In genomic region chr17:29684275-29684674, GRCm38 (mm10) we compare ENCODE assay signal across 12 mouse cellular contexts.
"Had no signal": no experiment of that assay in that cellular context is flagged by ENCODE, and none has a peak within 500 bp of the region (broad histone marks: within the 10 kb centered on the region; RNA-seq: fewer than 3 reads in every experiment).

No protein-coding gene starts in this region.

- H3K4me2 ChIP-seq: kidney, embryonic 15.5 days; limb, embryonic 15.5 days; lung, embryonic 14.5 days; midbrain, embryonic 12.5 days had no signal

- DNase-seq: kidney, adult 2 months; kidney, postnatal 14 days; lung, embryonic 14.5 days; lung, postnatal 10 days; lung, postnatal 4 days; right cerebral cortex, postnatal 14 days; thymus, postnatal 4 days had no signal

- H3K4me1 ChIP-seq: limb, embryonic 15.5 days had no signal

- H3K9ac ChIP-seq: kidney, embryonic 15.5 days; limb, embryonic 15.5 days; lung, embryonic 14.5 days; midbrain, embryonic 12.5 days had no signal

- H3K27ac ChIP-seq: kidney, embryonic 15.5 days; left cerebral cortex, adult 2 months; limb, embryonic 15.5 days; midbrain, embryonic 12.5 days had no signal

- H3K27me3 ChIP-seq: kidney, embryonic 15.5 days; limb, embryonic 15.5 days; megakaryocyte, embryonic 14.5 days; midbrain, embryonic 12.5 days had no signal

- H3K9me3 ChIP-seq: kidney, embryonic 15.5 days; limb, embryonic 15.5 days; megakaryocyte, embryonic 14.5 days; midbrain, embryonic 12.5 days had no signal

- H3K4me3 ChIP-seq: kidney, embryonic 15.5 days; left cerebral cortex, adult 2 months; limb, embryonic 15.5 days; megakaryocyte, embryonic 14.5 days; midbrain, embryonic 12.5 days had no signal
